Mouse (Mus musculus) left cerebral cortex, adult 11 months (tissue): Measurements from ENCODE around the gene Hist1h2ad.
"Not testable (repeated sequence)": the region's sequence is repeated elsewhere in the genome, so short reads cannot be mapped to it uniquely, and the experiment has no call there.

Experiments
- DNase-seq: peaks from one replicate; pipeline ENCODE4 v3.0.0; 2022; ENCODE audit warnings: low spot score

The Hist1h2ad gene

GRCm38 (mm10) chr13:23541497-23541896, 32.7 kb upstream of the Hist1h2ad start:
- DNase-seq = no peak

DNA sequence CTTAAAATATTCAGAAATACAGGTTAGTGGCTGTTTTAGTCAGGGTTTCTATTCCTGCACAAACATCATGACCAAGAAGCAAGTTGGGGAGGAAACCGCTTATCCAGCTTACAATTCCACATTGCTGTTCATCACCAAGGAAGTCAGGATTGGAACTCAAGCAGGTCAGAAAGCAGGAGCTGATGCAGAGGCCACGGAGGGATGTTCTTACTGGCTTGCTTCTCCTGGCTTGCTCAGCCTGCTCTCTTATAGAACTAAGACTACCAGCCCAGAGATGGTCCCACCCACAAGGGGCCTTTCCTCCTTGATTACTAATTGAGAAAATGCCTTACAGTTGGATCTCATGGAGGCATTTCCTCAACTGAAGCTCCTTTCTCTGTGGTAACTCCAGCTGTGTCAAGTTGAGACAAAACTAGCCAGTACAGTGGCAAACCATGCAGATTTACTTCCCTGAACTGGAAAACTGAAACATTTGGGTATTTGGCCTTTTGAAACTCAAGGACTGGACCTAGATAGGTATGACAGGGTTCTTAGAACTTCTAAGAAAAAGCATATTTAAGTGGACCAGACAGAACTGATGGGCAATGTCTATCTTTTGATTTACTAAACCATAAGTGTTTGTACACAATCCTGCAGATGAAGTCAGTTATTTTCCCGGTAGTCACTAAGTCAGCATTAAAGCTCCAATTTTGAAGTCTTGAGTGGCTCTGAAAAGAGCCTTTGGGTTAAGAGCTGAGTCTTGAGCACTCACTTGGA, 31.8 kb upstream of the Hist1h2ad start:
- not testable (repeated sequence) for DNase-seq

GRCm38 (mm10) chr13:23542999-23543607, 31.1 kb upstream of the Hist1h2ad start, which contains the start of gene Hist1h2bh:
Gene Hist1h2bh (minus strand): TSS chr13:23543392.
- DNase-seq = peak; percentile 85

DNA sequence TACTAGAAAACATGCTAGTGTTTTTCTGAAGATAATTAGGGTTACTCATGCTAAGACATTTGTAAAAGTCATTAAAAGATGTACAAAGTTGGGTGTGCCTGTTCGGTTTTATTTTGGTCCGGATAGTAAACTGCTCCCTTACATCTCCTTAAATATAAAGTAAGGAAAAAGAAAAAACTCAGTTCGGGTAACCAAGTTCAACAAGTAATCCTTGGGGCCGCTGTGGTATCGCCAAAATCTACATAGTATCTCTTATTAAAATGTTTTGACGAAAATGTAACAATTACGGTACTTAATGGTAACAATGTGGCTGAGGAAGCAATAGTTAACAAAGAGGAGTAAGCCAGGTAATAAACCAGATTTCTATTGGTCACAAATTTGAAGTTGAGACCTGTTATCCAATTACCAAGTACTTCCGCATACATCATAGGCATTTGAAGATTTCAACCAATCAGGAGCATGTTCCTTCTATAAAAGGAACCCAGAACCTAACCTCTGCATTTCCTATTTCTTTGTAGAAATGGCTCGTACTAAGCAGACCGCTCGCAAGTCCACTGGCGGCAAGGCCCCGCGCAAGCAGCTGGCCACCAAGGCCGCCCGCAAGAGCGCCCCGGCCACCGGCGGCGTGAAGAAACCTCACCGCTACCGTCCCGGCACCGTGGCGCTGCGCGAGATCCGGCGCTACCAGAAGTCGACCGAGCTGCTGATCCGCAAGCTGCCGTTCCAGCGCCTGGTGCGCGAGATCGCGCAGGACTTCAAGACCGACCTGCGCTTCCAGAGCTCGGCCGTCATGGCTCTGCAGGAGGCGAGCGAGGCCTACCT, 30.0 kb upstream of the Hist1h2ad start, which contains the start of gene Hist1h3f:
Hist1h3f (plus strand) TSS at position 88 of the 822 bp plus-strand sequence.
- peak; percentile 90 for DNase-seq

DNA sequence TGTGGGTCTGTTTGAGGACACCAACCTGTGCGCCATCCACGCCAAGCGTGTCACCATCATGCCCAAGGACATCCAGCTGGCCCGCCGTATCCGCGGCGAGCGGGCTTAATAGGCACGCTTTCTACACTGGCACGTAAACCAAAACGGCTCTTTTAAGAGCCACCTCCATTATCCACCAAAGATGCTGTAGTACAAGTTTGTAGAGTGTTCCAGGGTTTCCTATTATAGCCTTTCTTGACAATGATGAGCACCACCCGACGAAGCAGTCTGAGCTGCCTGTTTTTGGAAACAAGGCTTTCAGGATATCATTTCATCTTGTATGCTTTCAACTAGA, 29.4 kb upstream of the Hist1h2ad start:
- not testable (repeated sequence) for DNase-seq

DNA sequence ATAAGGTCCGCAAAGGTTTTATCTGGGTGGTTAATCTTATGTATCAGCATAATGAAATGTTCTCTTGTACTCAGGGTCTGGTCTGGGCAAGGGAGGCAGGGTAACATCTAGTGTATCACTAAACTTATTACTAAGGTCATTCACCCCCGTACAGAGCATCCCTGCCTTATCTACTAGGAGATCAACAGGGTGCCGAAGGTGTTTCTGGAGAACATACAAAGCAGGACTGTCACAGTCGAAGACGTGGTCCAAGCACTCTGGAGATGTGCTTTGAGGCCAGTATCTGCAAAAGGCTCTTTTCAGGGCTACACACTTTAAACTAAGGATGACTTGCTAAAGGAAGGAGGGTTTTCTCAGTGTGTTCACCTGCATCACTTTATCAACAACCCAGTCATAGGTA, 27.5 kb upstream of the Hist1h2ad start:
- no peak for DNase-seq

GRCm38 (mm10) chr13:23550761-23551145, 23.4 kb upstream of the Hist1h2ad start:
- DNase-seq = no peak

DNA sequence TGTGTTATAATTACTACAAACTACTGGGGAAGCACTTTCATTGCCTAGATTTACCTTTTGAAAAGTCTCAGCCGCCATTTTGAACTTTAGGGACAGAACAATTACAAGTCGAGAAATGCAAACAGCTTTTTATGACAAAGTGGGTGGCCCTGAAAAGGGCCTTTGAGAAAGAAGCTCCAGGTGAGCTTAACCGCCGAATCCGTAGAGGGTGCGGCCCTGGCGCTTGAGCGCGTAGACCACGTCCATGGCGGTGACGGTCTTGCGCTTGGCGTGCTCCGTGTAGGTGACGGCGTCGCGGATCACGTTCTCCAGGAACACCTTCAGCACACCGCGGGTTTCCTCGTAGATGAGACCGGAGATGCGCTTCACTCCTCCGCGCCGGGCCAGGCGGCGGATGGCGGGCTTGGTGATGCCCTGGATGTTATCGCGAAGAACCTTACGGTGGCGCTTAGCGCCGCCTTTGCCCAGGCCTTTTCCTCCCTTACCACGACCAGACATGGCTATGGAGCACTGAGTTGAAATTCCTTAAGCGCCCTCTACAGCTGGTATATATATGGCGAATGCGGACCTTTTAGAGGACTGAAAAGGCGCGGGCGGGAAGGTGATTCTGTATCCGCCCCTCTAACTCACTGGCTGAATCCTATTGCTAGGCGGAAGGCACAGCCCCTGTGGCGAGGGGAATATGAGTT, 22.9 kb upstream of the Hist1h2ad start, which contains the start of gene Hist1h4f:
Hist1h4f (minus strand) TSS at position 503 of the 689 bp plus-strand sequence.
- peak; percentile 91 for DNase-seq

DNA sequence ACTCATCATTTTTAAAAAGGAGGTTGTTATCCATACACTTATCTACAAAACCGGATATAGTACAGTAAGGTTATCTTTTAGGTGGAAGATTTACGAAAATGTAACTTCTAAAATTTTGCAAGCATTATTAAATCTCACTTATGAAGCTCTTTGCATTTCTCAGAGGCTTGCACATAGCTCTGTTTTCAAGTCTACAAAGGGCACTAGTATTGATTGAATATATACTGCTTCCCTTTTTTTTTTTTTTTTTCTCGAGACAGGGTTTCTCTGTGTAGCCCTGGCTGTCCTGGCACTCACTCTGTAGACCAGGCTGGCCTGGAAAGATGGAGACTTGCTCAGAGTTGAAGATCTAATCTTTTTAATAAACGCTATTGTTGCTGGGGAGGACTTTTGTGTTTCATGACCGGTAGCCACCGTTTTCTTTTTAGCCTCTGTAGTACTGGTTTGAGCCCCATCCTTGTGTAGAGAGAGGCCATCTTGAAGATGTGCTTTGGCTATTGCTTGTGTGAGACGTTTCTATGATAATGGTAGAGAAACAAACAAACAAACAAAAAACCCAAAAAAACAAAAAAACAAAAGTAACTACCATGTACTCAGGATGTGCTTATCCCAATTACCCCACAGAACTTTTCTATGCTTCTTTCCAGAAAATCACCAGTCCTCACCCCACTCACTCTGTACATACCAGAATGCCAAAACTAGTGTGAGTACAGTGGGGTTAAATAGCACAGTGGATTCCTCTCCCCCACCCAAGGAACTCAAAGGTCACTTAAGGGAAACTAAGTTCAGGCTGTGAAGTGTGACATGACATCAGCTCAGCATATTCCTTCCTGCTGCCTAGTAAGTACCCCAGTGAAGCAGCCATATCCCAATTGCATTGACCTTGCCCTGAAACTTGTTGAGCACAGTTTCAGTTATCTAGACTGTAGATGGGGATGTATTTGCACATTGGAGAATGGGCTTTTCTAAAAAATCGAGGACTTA, 22.0 kb upstream of the Hist1h2ad start:
- DNase-seq = no peak

- DNase-seq = no peak
Observed at GRCm38 (mm10) chr13:23552962-23553361, 21.2 kb upstream of the Hist1h2ad start, which contains the start of gene Hist1h1d. Gene Hist1h1d (plus strand): TSS chr13:23553262.

DNA sequence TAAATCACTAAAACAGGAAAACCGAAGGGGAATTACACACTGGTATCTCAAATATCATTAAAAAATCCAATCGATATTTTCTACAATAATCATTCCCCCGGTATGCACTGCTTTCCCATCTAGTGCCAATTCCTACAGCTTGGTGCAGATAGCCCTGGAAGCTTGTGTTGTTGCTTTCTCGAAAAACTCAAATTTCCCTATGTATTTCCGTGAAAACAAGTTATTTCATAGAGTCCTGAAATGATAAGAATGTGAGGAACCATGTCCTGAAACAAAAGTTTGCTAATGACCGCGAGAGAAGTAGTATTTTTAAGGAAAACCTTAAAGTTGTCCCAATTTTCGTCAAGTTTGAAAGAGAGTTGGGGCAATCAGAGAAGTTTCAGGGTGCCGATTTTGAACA, 19.8 kb upstream of the Hist1h2ad start:
- DNase-seq = no peak

DNA sequence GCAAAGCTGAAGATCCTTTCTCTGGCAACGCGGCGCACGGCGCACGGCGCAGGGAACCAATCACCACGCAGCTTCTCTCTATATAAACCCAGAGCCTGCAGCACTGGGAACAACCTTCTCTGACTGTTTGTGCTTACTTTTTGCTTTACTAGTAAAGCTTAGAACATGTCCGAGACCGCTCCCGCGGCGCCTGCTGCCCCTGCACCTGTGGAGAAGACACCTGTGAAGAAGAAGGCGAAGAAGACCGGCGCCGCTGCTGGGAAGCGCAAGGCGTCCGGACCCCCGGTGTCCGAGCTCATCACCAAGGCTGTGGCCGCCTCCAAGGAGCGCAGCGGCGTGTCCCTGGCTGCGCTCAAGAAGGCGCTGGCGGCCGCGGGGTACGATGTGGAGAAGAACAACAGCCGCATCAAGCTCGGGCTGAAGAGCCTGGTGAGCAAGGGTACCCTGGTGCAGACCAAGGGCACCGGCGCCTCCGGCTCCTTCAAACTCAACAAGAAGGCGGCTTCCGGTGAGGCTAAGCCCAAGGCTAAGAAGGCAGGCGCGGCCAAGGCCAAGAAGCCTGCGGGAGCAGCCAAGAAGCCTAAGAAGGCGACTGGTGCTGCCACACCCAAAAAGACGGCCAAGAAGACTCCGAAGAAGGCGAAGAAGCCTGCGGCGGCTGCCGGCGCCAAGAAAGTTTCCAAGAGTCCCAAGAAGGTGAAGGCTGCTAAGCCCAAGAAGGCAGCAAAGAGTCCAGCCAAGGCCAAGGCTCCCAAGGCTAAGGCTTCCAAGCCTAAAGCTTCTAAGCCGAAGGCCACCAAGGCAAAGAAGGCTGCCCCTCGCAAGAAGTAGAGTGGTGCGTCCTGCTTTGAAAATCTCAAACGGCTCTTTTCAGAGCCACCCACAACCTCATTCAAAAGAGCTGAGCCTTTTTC, 19.0 kb upstream of the Hist1h2ad start:
- no peak for DNase-seq

- peak; percentile 86 for DNase-seq
Observed at GRCm38 (mm10) chr13:23555839-23556416, 18.3 kb upstream of the Hist1h2ad start.

GRCm38 (mm10) chr13:23556906-23557305, 17.3 kb upstream of the Hist1h2ad start:
- no peak for DNase-seq

DNA sequence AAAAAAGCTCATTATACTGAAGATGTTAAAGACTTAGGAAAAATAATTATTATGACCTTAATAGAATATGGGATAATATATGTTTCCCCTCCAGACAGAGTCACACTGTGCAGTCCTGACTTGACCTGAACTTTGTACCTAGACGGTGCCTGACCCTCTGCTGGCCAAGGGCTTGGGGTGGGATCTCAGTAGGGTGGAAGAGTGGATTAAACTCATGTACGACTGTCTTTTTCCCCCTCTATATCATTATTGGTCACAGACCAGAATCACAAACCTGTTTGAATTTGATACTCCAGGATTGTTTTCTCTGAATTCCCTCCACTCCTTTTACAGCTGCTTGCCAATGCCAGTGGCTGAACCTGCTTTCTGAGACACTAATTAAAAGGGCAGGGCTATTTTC, 13.5 kb upstream of the Hist1h2ad start:
- not testable (repeated sequence) for DNase-seq

- DNase-seq = not testable (repeated sequence)
Observed at GRCm38 (mm10) chr13:23561531-23561882, 12.7 kb upstream of the Hist1h2ad start.

GRCm38 (mm10) chr13:23561883-23562659, 12.1 kb upstream of the Hist1h2ad start, which contains the start of gene Hist1h3e:
Gene Hist1h3e (minus strand): TSS chr13:23562369.
- DNase-seq = peak; percentile 95

DNA sequence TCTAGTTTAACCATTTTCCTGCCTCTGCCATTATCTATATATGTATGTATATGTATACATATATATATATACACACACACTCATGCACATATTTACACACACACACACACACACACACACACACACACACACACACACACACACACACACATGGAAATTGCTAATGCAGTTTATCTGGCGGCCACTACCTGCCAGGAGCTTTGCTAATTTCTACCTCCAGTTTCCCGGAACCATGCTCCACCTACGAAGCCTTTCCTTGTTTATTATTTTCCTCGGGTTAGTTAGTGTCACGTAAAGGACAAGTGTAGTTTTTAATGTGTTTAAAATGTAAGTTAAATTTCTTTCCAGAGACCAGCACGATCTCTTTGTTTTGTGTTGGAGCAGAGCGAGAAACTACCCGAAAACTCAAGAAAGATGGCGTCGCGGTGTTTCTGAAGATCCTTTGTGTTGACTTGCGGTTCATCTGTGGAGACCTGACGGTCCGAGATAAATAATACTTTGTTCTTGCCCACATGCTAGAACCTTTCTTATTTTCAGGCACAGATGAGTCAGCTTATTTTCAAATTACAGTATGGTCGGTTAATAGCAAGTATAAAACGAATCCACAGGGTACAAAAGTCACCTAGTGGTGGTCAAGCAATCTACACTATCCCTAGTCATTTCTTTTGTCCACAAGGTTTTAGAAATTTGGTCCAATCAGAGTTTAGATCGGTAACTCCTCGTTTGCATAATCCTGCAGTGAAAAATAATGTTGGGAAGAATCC, 11.3 kb upstream of the Hist1h2ad start:
- DNase-seq = no peak
